Mouse (Mus musculus) erythroid progenitor cell, adult 5-6 weeks (primary cell): ENCODE results near the gene Gm2115. TPM values are rescaled to one million over a fixed set of nuclear protein-coding genes. Genes with fewer than 3 reads are reported as not detected.

Experiments
- ATAC-seq: replicated peaks from 2 replicates; pipeline ENCODE4 v1.8.0; 2016; ENCODE audit warnings: moderate number of reproducible peaks, mild to moderate bottlenecking, moderate TSS enrichment, inconsistent platforms; ENCODE audit not compliant: poor library complexity, low FRiP score, severe bottlenecking
- total RNA-seq, 2 experiments: library from RNA; stranded (forward) in 1 of 2; stranded (reverse) in 1 of 2; fragments of 150-400 nt in 1 of 2; fragments of 186-747, 209-891 nt in 1 of 2; gene quantifications; 2 replicates each; pipeline versions ENCODE4 v1.2.3 to v1.2.4; 2015 to 2017; ENCODE audit warnings: low replicate concordance in 2 of 2

Gene Gm2115
- total RNA-seq (2015; ENCODE audit: low replicate concordance), result not detected in 2 replicates
- total RNA-seq (2017; ENCODE audit: low replicate concordance), result not detected in 2 replicates

- ATAC-seq, result no peak
Measured at GRCm38 (mm10) chr7:84528796-84529533, at the start of gene Gm2115. Gm2115 (plus strand) TSS chr7:84528954.

GRCm38 (mm10) chr7:84483447-84484407 lies 45.0 kb upstream of the Gm2115 start:
- no peak for ATAC-seq

GRCm38 (mm10) chr7:84486485-84486884 lies 42.3 kb upstream of the Gm2115 start:
- no peak for ATAC-seq

GRCm38 (mm10) chr7:84503163-84503562 lies 25.6 kb upstream of the Gm2115 start:
- ATAC-seq, result no peak

GRCm38 (mm10) chr7:84518533-84519198 lies 10.1 kb upstream of the Gm2115 start:
- no peak for ATAC-seq

GRCm38 (mm10) chr7:84521329-84521728 lies 7.4 kb upstream of the Gm2115 start:
- ATAC-seq, result no peak

- no peak for ATAC-seq
Measured at GRCm38 (mm10) chr7:84522426-84522825, 6.3 kb upstream of the Gm2115 start.

GRCm38 (mm10) chr7:84526171-84526570 lies 2.6 kb upstream of the Gm2115 start:
- no peak for ATAC-seq

- ATAC-seq, result no peak
Measured at GRCm38 (mm10) chr7:84532795-84533194, 4.0 kb downstream of the Gm2115 start.

- no peak for ATAC-seq
Measured at GRCm38 (mm10) chr7:84534632-84535031, 5.9 kb downstream of the Gm2115 start.

GRCm38 (mm10) chr7:84544946-84545345 lies 16.2 kb downstream of the Gm2115 start:
- no peak for ATAC-seq

GRCm38 (mm10) chr7:84546667-84547066 lies 17.9 kb downstream of the Gm2115 start:
- ATAC-seq, result no peak

- no peak for ATAC-seq
Measured at GRCm38 (mm10) chr7:84551472-84551871, 22.7 kb downstream of the Gm2115 start.

GRCm38 (mm10) chr7:84555294-84555693 lies 26.5 kb downstream of the Gm2115 start:
- ATAC-seq, result no peak

GRCm38 (mm10) chr7:84557332-84557731 lies 28.6 kb downstream of the Gm2115 start:
- no peak for ATAC-seq

- ATAC-seq, result no peak
Measured at GRCm38 (mm10) chr7:84560500-84560899, 31.7 kb downstream of the Gm2115 start.

GRCm38 (mm10) chr7:84564236-84564635 lies 35.5 kb downstream of the Gm2115 start:
- no peak for ATAC-seq

- ATAC-seq, result no peak
Measured at GRCm38 (mm10) chr7:84566200-84566599, 37.4 kb downstream of the Gm2115 start.

- no peak for ATAC-seq
Measured at GRCm38 (mm10) chr7:84577034-84577433, 48.3 kb downstream of the Gm2115 start.

GRCm38 (mm10) chr7:84578841-84579240 lies 50.1 kb downstream of the Gm2115 start:
- ATAC-seq, result no peak
